Mouse (Mus musculus) liver, embryonic 16.5 days (tissue): ENCODE data around the gene Wbp11. TPM values are rescaled to one million over a fixed set of nuclear protein-coding genes. Genes with fewer than 3 reads are reported as not detected.

ENCODE experiments used
- ATAC-seq: fragments of 200-750 bp; cut with Nextera tagmentation; 2 replicates; pipeline ENCODE4 v1.8.0; 2017; ENCODE audit warnings: low read depth, mild to moderate bottlenecking, moderate number of reproducible peaks, moderate library complexity
- H3K27ac ChIP-seq: fragments of 300-500 bp; sonication (generic); 2 replicates; pipeline ENCODE4 v1.5.1; 2014; ENCODE audit warnings: mild to moderate bottlenecking, low read length
- H3K27me3 ChIP-seq: fragments of 300-500 bp; sonication (generic); 2 replicates; pipeline ENCODE4 v1.6.1; 2014; ENCODE audit warnings: low read depth, low read length, mixed read lengths; ENCODE audit not compliant: control insufficient read depth, insufficient read depth
- H3K36me3 ChIP-seq: fragments of 300-500 bp; sonication (generic); 2 replicates; pipeline ENCODE4 v1.6.1; 2014; ENCODE audit warnings: mild to moderate bottlenecking; ENCODE audit not compliant: control insufficient read depth, insufficient read depth
- H3K4me1 ChIP-seq: fragments of 300-500 bp; sonication (generic); 2 replicates; pipeline ENCODE4 v1.6.1; 2014; ENCODE audit warnings: low read depth, low read length, mixed read lengths; ENCODE audit not compliant: control insufficient read depth
- H3K4me2 ChIP-seq: fragments of 300-500 bp; sonication (generic); 2 replicates; pipeline ENCODE4 v1.6.1; 2014; ENCODE audit warnings: low read depth, low read length, mixed read lengths
- H3K4me3 ChIP-seq: fragments of 300-500 bp; sonication (generic); 2 replicates; pipeline ENCODE4 v1.5.1; 2014; ENCODE audit warnings: low read depth, mild to moderate bottlenecking, low read length
- H3K9ac ChIP-seq: fragments of 300-500 bp; sonication (generic); 2 replicates; pipeline ENCODE4 v1.6.1; 2014; ENCODE audit warnings: low read depth, low read length
- H3K9me3 ChIP-seq: fragments of 300-500 bp; sonication (generic); replicated peaks from 2 replicates; pipeline ENCODE4 v1.6.1; 2016; ENCODE audit warnings: low read length; ENCODE audit not compliant: control insufficient read depth
- WGBS: fragments of 180-500 bp; shearing (Covaris S2); extraction: QIAGEN DNeasy Blood & Tissue Kit; methylation state at CpG from one replicate; pipeline ENCODE4 v1.1.7; 2014; ENCODE audit not compliant: insufficient replicate concordance; 5-methylcytosine and 5-hydroxymethylcytosine counted together
- polyA plus RNA-seq: library from polyadenylated mRNA; unstranded; fragments of >200 nt; fragmentation: Nextera tagmentation; extraction: Ambion mirVana; gene quantifications from 2 replicates; pipeline ENCODE4 v1.2.1, GENCODE M21; 2015

Wbp11 gene
- polyA plus RNA-seq, 1 experiment from 2014 or later = 47.3 TPM

DNA sequence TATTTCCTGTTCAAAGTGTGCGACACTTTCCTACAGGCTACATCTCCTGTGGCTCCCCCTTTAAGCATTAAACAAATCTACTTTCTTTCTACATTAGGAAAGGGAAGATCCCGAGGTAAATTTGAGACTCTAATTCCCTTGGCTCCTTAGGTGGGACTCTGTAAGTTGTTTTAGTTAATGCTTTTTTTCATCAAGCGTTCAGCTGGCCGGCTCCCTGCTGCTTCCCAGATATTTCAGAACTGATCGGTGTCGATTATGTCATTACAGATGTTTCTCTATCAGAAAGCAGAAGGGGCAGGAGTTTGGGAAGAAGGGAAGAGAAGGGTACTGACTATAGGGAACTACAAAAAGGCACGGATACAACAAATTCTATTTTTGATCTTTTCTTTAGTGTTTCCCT is 917 bp downstream of the Wbp11 start:
- Histone ChIP-seq H3K27me3 (no peaks in the 10 kb centered on the region), H3K4me3 (peak overlapping the region; percentile 86), H3K36me3 (peaks cover 31% of the 10 kb centered on the region), H3K4me1 (peaks cover 7% of the 10 kb centered on the region), H3K9me3 (no peaks in the 10 kb centered on the region), H3K27ac (peak overlapping the region; percentile 86; the same call in 1 of the 2 replicates), H3K9ac (peak overlapping the region; percentile 98), H3K4me2 (peak overlapping the region; percentile 89)
- ATAC-seq = no peak
- 5% methylated on average over 7 of the region's 7 CpGs for WGBS

- 88% methylated on average over 8 of the region's 8 CpGs for WGBS
- no peak for ATAC-seq
Measured at GRCm38 (mm10) chr6:136824987-136825386, 3.0 kb downstream of the Wbp11 start.

GRCm38 (mm10) chr6:136821086-136821485 is 6.9 kb downstream of the Wbp11 start:
- Histone ChIP-seq H3K9ac (no peak overlapping the region), H3K4me3 (no peak overlapping the region), H3K4me1 (no peaks in the 10 kb centered on the region), H3K27me3 (no peaks in the 10 kb centered on the region), H3K9me3 (no peaks in the 10 kb centered on the region), H3K4me2 (no peak overlapping the region), H3K27ac (no peak overlapping the region), H3K36me3 (peaks cover 88% of the 10 kb centered on the region)
- whole genome bisulfite sequencing = 90% methylated on average over 18 of the region's 18 CpGs
- 0 out of 2 replicates have a peak, but pooled peaks have one; percentile 3 for ATAC-seq

More at GRCm38 (mm10) chr6:136824987-136825386, 3.0 kb downstream of the Wbp11 start:
- H3K9ac ChIP-seq = no peak overlapping the region
- H3K4me3 ChIP-seq = no peak overlapping the region
- peaks cover 7% of the 10 kb centered on the region for H3K4me1 ChIP-seq
- H3K27ac ChIP-seq = no peak overlapping the region
- H3K4me2 ChIP-seq = no peak overlapping the region
- H3K27me3 ChIP-seq = no peaks in the 10 kb centered on the region
- no peaks in the 10 kb centered on the region for H3K9me3 ChIP-seq
- peaks cover 52% of the 10 kb centered on the region for H3K36me3 ChIP-seq

GRCm38 (mm10) chr6:136820381-136820780 is 7.7 kb downstream of the Wbp11 start:
- 92% methylated on average over 21 of the region's 21 CpGs for WGBS
- peaks cover 90% of the 10 kb centered on the region for H3K36me3 ChIP-seq
- ATAC-seq = no peak

DNA sequence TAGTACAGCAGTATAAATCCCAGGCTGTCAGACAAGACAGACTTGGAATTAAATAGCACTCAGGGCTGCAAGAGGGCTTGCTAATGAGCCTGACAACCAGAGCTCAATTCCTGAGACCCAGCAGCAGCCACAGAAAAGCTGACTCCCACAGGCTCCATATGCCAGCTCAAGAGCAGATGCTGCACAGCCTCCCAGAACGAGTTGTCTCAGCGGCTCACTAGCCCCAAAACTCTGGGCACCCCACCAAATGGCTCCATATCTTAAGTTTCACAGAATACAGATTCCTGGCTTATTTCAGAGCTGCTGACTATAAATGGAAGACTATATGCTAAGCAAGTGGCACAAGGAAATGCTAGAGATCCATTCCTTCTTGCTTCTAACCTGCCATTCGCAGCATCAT is 10.5 kb downstream of the Wbp11 start:
- Histone ChIP-seq H3K4me2 (no peak overlapping the region), H3K9me3 (no peaks in the 10 kb centered on the region), H3K4me1 (no peaks in the 10 kb centered on the region), H3K36me3 (peaks cover 89% of the 10 kb centered on the region), H3K9ac (no peak overlapping the region), H3K4me3 (no peak overlapping the region), H3K27ac (no peak overlapping the region), H3K27me3 (no peaks in the 10 kb centered on the region)
- ATAC-seq = no peak
- WGBS = 88% methylated on average over 3 of the region's 3 CpGs

More at GRCm38 (mm10) chr6:136820381-136820780, 7.7 kb downstream of the Wbp11 start:
- Histone ChIP-seq H3K9me3 (no peaks in the 10 kb centered on the region), H3K4me2 (no peak overlapping the region), H3K9ac (no peak overlapping the region), H3K27me3 (no peaks in the 10 kb centered on the region), H3K27ac (no peak overlapping the region), H3K4me1 (no peaks in the 10 kb centered on the region), H3K4me3 (no peak overlapping the region)

DNA sequence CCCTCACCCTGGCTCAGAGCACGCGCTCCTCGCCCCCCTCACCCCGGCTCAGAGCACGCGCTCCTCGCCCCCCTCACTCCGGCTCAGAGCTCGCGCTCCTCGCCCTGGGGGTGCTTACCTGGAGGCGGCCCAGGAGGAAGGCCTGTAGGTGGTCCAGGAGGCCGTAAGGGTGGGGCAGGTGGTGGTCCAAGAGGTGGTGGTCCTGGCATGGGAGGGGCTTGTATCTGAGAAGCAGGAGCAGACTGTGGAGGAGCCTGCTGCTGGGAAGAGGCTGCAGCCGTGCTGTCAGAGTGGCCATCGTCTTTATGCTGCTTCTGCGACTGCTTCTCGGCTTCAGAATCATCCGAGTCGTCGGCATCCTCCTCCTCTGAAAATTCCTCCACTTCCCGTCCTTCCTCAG is 11.2 kb downstream of the Wbp11 start:
- ATAC-seq = no peak
- H3K4me2 ChIP-seq = no peak overlapping the region
- no peaks in the 10 kb centered on the region for H3K9me3 ChIP-seq
- H3K27ac ChIP-seq = no peak overlapping the region
- peaks cover 89% of the 10 kb centered on the region for H3K36me3 ChIP-seq
- no peak overlapping the region for H3K4me3 ChIP-seq
- WGBS = 92% methylated on average over 21 of the region's 21 CpGs
- no peaks in the 10 kb centered on the region for H3K27me3 ChIP-seq
- no peaks in the 10 kb centered on the region for H3K4me1 ChIP-seq
- no peak overlapping the region for H3K9ac ChIP-seq

- no peaks in the 10 kb centered on the region for H3K9me3 ChIP-seq
- 85% methylated on average over 7 of the region's 7 CpGs for WGBS
- H3K4me1 ChIP-seq = peaks cover 4% of the 10 kb centered on the region
- H3K27me3 ChIP-seq = no peaks in the 10 kb centered on the region
- H3K27ac ChIP-seq = no peak overlapping the region
- H3K36me3 ChIP-seq = peaks cover 79% of the 10 kb centered on the region
- no peak overlapping the region for H3K4me2 ChIP-seq
- no peak for ATAC-seq
- no peak overlapping the region for H3K4me3 ChIP-seq
- no peak overlapping the region for H3K9ac ChIP-seq
Measured at GRCm38 (mm10) chr6:136815381-136815780, 12.7 kb downstream of the Wbp11 start.

DNA sequence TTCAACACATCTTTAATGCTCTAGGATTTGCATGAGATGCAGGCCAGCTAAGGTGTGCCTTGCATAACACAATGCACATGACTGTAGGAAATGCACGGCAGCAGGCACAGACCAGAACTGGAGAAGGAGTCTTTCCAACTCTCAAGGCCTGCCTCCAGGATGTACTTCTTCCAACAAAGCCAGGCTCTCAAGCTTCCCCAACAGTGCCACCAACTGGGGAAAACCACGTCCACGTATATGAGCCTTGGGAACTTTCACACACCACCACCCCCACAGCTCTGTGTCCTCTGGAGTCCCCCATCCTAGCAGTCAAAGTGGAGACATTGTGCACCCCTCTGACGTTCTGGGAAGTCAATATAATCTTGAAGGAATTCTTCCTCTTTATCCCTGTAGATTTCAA is 14.9 kb downstream of the Wbp11 start:
- no peak overlapping the region for H3K4me2 ChIP-seq
- no peak overlapping the region for H3K4me3 ChIP-seq
- no peaks in the 10 kb centered on the region for H3K27me3 ChIP-seq
- no peaks in the 10 kb centered on the region for H3K9me3 ChIP-seq
- no peak overlapping the region for H3K9ac ChIP-seq
- H3K27ac ChIP-seq = no peak overlapping the region
- WGBS = 42% methylated on average over 4 of the region's 4 CpGs
- H3K36me3 ChIP-seq = peaks cover 57% of the 10 kb centered on the region
- peaks cover 16% of the 10 kb centered on the region for H3K4me1 ChIP-seq
- ATAC-seq = no peak

DNA sequence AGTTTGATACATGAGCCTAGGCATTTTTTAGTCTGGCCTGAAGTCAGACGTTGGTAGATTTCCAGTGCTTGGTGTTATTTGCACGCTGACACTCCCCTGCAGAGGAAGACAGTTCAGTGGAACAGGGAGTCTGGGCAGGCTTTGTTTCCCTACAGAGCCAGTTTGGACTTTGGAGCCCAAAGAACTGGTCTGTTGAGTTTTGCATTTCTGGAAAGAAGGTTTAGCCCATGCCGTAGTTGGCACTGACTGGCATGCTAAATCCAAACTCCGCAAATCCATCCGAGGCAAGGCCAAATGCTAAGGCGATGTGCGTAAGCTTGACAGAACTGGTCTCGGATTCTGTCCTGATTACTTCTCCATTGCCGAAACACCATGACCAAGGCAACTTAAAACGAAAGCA is 16.8 kb downstream of the Wbp11 start:
- H3K4me1 ChIP-seq = peaks cover 31% of the 10 kb centered on the region
- no peak for ATAC-seq
- H3K27me3 ChIP-seq = no peaks in the 10 kb centered on the region
- H3K36me3 ChIP-seq = peaks cover 40% of the 10 kb centered on the region
- H3K9ac ChIP-seq = no peak overlapping the region
- H3K27ac ChIP-seq = no peak overlapping the region
- no peaks in the 10 kb centered on the region for H3K9me3 ChIP-seq
- WGBS = 82% methylated on average over 10 of the region's 10 CpGs
- H3K4me3 ChIP-seq = no peak overlapping the region
- H3K4me2 ChIP-seq = no peak overlapping the region
